Mouse (Mus musculus): Measurements from ENCODE around the gene Klf12. TPM values are rescaled to one million over a fixed set of nuclear protein-coding genes. Genes with fewer than 3 reads are reported as not detected.

The Klf12 gene
- polyA plus RNA-seq (2014; fragmentation: Illumina TruSeq; extraction: RNeasy Lipid Tissue Mini Kit (QIAGEN cat#74804)): 11.9 TPM

GRCm38 (mm10) chr14:100284119-100284860 lies at the start of gene Klf12:
Gene Klf12 (minus strand): TSS chr14:100284679.

